Mouse (Mus musculus): ENCODE measurements around the gene Gm13030. TPM values are rescaled to one million over a fixed set of nuclear protein-coding genes. Genes with fewer than 3 reads are reported as not detected.
A peak's percentile ranks its signal among the peaks of the same experiment; 100 is the strongest.

The Gm13030 gene
- polyA plus RNA-seq, 1 experiment from 2014 or later, result not detected

DNA sequence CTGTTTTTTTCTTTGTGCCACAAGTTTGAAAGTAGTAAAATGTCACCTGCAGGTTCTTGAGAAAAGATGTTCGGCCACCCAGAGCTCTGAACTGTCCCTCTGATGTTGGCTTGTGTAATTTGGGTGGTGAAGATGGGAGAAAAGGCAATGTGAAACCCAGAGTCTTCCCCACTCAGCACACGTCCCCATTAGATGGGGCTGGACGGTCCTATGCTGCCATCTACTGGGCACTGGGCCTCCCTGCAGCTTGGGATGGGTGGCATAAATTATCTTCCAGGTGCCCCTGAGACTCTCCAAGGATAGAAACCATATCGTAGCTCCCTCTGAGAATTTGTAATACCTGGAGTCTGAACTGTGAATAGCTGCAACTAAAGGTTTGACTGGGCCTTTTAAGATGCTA, 22.3 kb downstream of the Gm13030 start:
- H3K9me3 ChIP-seq (replicated peaks; ENCODE audit: low read length), result no peaks in the 10 kb centered on the region
- TF ChIP-seq CTCF (IDR thresholded peaks at IDR 0.05; ENCODE audit: low read depth), result peak; percentile 100
- no peaks in the 10 kb centered on the region for H3K4me1 ChIP-seq (replicated peaks; ENCODE audit: insufficient read depth, low read length)
- WGBS, result under 1% methylated on average over 4 of the region's 4 CpGs
- H3K4me2 ChIP-seq (ENCODE audit: low read length), result no peak overlapping the region
- H3K9ac ChIP-seq (ENCODE audit: low read depth, low read length), result no peak overlapping the region
- no peak overlapping the region for H3K4me3 ChIP-seq (replicated peaks; ENCODE audit: low read depth, low read length)
- H3K27ac ChIP-seq, result no peak overlapping the region
- no peaks in the 10 kb centered on the region for H3K27me3 ChIP-seq (ENCODE audit: insufficient read depth, low read length)
- ATAC-seq (replicated peaks; ENCODE audit: low FRiP score, low read depth) (no peak), DNase-seq (ENCODE audit: low spot score) (peak; percentile 81)
- no peaks in the 10 kb centered on the region for H3K36me3 ChIP-seq (ENCODE audit: insufficient read depth, low read length)

- H3K27me3 ChIP-seq (ENCODE audit: insufficient read depth, low read length), result no peaks in the 10 kb centered on the region
- 75% methylated on average over 7 of the region's 7 CpGs for WGBS
- DNase-seq (ENCODE audit: low spot score), result no peak
- H3K4me3 ChIP-seq (replicated peaks; ENCODE audit: low read depth, low read length), result no peak overlapping the region
- no peaks in the 10 kb centered on the region for H3K36me3 ChIP-seq (ENCODE audit: insufficient read depth, low read length)
- no peak for TF ChIP-seq CTCF (IDR thresholded peaks at IDR 0.05; ENCODE audit: low read depth)
- no peaks in the 10 kb centered on the region; the same call in 1 of the 2 replicates for H3K9me3 ChIP-seq (replicated peaks; ENCODE audit: low read length)
- H3K4me1 ChIP-seq (replicated peaks; ENCODE audit: insufficient read depth, low read length), result no peaks in the 10 kb centered on the region
- no peak overlapping the region for H3K4me2 ChIP-seq (ENCODE audit: low read length)
- no peak overlapping the region for H3K9ac ChIP-seq (ENCODE audit: low read depth, low read length)
- ATAC-seq (replicated peaks; ENCODE audit: low FRiP score, low read depth), result no peak
- no peak overlapping the region for H3K27ac ChIP-seq
Observed at GRCm38 (mm10) chr4:138841386-138841785, 32.4 kb downstream of the Gm13030 start.

DNA sequence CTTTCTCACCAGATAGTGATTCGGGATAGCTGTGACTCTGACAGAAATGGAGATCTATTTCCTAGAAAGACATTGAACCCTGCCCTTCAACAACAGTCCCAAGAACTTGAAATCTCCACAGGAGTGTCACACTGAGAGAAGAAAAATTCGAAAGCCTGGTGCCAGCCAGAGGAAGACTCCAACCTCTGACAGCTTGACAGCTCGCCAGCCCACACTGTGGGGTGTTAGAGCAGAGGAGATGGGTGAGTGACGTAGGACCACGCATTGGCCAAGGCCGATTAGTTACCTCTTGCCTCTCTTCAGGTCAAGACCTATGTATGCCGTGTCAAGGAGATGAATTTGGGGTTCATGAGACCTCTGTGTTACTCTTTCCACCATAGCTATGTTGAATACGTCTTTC, 33.0 kb downstream of the Gm13030 start:
- no peaks in the 10 kb centered on the region; the same call in 1 of the 2 replicates for H3K9me3 ChIP-seq (replicated peaks; ENCODE audit: low read length)
- DNase-seq (ENCODE audit: low spot score) (no peak), ATAC-seq (replicated peaks; ENCODE audit: low FRiP score, low read depth) (no peak)
- H3K27me3 ChIP-seq (ENCODE audit: insufficient read depth, low read length), result no peaks in the 10 kb centered on the region
- no peaks in the 10 kb centered on the region for H3K36me3 ChIP-seq (ENCODE audit: insufficient read depth, low read length)
- no peak overlapping the region for H3K9ac ChIP-seq (ENCODE audit: low read depth, low read length)
- H3K4me3 ChIP-seq (replicated peaks; ENCODE audit: low read depth, low read length), result no peak overlapping the region
- H3K4me1 ChIP-seq (replicated peaks; ENCODE audit: insufficient read depth, low read length), result no peaks in the 10 kb centered on the region
- H3K4me2 ChIP-seq (ENCODE audit: low read length), result no peak overlapping the region
- 84% methylated on average over 8 of the region's 8 CpGs for WGBS
- no peak overlapping the region for H3K27ac ChIP-seq
- no peak for TF ChIP-seq CTCF (IDR thresholded peaks at IDR 0.05; ENCODE audit: low read depth)

DNA sequence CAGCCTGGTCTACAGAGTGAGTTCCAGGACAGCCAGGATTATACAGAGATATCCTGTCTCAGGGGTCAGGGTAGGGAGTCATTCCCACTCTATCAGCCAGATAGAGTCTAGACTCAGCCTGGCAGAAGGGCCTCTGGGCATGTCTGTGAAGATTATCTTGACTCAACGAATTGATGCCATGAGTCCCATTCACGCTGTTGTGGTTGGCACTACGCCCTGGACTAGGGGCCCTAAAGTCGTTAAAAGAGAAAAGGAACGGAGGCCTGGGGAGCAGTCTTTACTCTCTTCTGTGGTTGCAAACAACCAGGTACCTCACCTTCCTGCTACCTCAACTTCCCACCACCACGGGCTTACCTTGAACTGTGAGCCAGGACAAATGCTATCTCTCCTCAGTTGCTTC, 34.0 kb downstream of the Gm13030 start:
- no peak for ATAC-seq (replicated peaks; ENCODE audit: low FRiP score, low read depth)
- WGBS, result 74% methylated on average over 6 of the region's 6 CpGs
- Histone ChIP-seq H3K27me3 (ENCODE audit: insufficient read depth, low read length) (no peaks in the 10 kb centered on the region), H3K9ac (ENCODE audit: low read depth, low read length) (no peak overlapping the region), H3K4me1 (replicated peaks; ENCODE audit: insufficient read depth, low read length) (no peaks in the 10 kb centered on the region), H3K4me2 (ENCODE audit: low read length) (no peak overlapping the region), H3K36me3 (ENCODE audit: insufficient read depth, low read length) (no peaks in the 10 kb centered on the region), H3K27ac (no peak overlapping the region), H3K9me3 (replicated peaks; ENCODE audit: low read length) (no peaks in the 10 kb centered on the region; the same call in 1 of the 2 replicates), H3K4me3 (replicated peaks; ENCODE audit: low read depth, low read length) (no peak overlapping the region)
- DNase-seq (ENCODE audit: low spot score), result no peak
- no peak for TF ChIP-seq CTCF (IDR thresholded peaks at IDR 0.05; ENCODE audit: low read depth)

GRCm38 (mm10) chr4:138827147-138827546, 46.6 kb downstream of the Gm13030 start:
- ATAC-seq (replicated peaks; ENCODE audit: low FRiP score, low read depth) (no peak), DNase-seq (ENCODE audit: low spot score) (no peak)
- WGBS, result 61% methylated on average over 11 of the region's 11 CpGs
- Histone ChIP-seq H3K9me3 (replicated peaks; ENCODE audit: low read length) (no peaks in the 10 kb centered on the region), H3K27ac (no peak overlapping the region), H3K9ac (ENCODE audit: low read depth, low read length) (no peak overlapping the region), H3K4me2 (ENCODE audit: low read length) (no peak overlapping the region), H3K4me1 (replicated peaks; ENCODE audit: insufficient read depth, low read length) (no peaks in the 10 kb centered on the region), H3K4me3 (replicated peaks; ENCODE audit: low read depth, low read length) (no peak overlapping the region), H3K36me3 (ENCODE audit: insufficient read depth, low read length) (no peaks in the 10 kb centered on the region), H3K27me3 (ENCODE audit: insufficient read depth, low read length) (no peaks in the 10 kb centered on the region)
- TF ChIP-seq CTCF (IDR thresholded peaks at IDR 0.05; ENCODE audit: low read depth), result no peak

GRCm38 (mm10) chr4:138825751-138826567, 47.8 kb downstream of the Gm13030 start:
- no peak overlapping the region for H3K4me3 ChIP-seq (replicated peaks; ENCODE audit: low read depth, low read length)
- H3K4me2 ChIP-seq (ENCODE audit: low read length), result 0 out of 2 replicates have a peak overlapping the region, but pooled peaks have one; percentile 0
- H3K4me1 ChIP-seq (replicated peaks; ENCODE audit: insufficient read depth, low read length), result no peaks in the 10 kb centered on the region
- no peaks in the 10 kb centered on the region for H3K36me3 ChIP-seq (ENCODE audit: insufficient read depth, low read length)
- no peaks in the 10 kb centered on the region for H3K27me3 ChIP-seq (ENCODE audit: insufficient read depth, low read length)
- no peak for ATAC-seq (replicated peaks; ENCODE audit: low FRiP score, low read depth)
- no peak overlapping the region for H3K9ac ChIP-seq (ENCODE audit: low read depth, low read length)
- TF ChIP-seq CTCF (IDR thresholded peaks at IDR 0.05; ENCODE audit: low read depth), result no peak
- 6% methylated on average over 18 of the region's 18 CpGs for WGBS
- H3K9me3 ChIP-seq (replicated peaks; ENCODE audit: low read length), result no peaks in the 10 kb centered on the region
- peak; percentile 64 for DNase-seq (ENCODE audit: low spot score)
- H3K27ac ChIP-seq, result no peak overlapping the region

All from kidney, postnatal 0 days (tissue).